Mouse (Mus musculus): ENCODE results near the gene Vmn2r25.
"Not testable (repeated sequence)": the region's sequence is repeated elsewhere in the genome, so short reads cannot be mapped to it uniquely, and the experiment has no call there.

Vmn2r25 gene

GRCm38 (mm10) chr6:123853363-123853762 lies at the start of gene Vmn2r25:
Vmn2r25 (minus strand) TSS chr6:123853463.
- not testable (repeated sequence) for DNase-seq (ENCODE audit: low spot score in 2 of 2)

GRCm38 (mm10) chr6:123819951-123820350 lies 33.3 kb downstream of the Vmn2r25 start:
- no peak for DNase-seq (ENCODE audit: low spot score in 2 of 2)

GRCm38 (mm10) chr6:123810291-123810690 lies 43.0 kb downstream of the Vmn2r25 start:
- not testable (repeated sequence) for DNase-seq (ENCODE audit: low spot score in 2 of 2)

GRCm38 (mm10) chr6:123793746-123794145 lies 59.5 kb downstream of the Vmn2r25 start:
- no peak for DNase-seq (ENCODE audit: low spot score in 2 of 2)

- DNase-seq (ENCODE audit: low spot score in 2 of 2): no peak
Observed at GRCm38 (mm10) chr6:123784857-123785256, 68.4 kb downstream of the Vmn2r25 start.

- DNase-seq (ENCODE audit: low spot score in 2 of 2): no peak
Observed at GRCm38 (mm10) chr6:123778579-123778978, 74.7 kb downstream of the Vmn2r25 start, which contains the start of gene Vmn2r24. Vmn2r24 (plus strand) TSS chr6:123778879.

Measured in frontal cortex, postnatal 14 days (tissue).